Mouse (Mus musculus): ENCODE data around the gene Ccdc40.
A peak's percentile ranks its signal among the peaks of the same experiment; 100 is the strongest.
"Not testable (repeated sequence)": the region's sequence is repeated elsewhere in the genome, so short reads cannot be mapped to it uniquely, and the experiment has no call there.

Ccdc40 gene

DNA sequence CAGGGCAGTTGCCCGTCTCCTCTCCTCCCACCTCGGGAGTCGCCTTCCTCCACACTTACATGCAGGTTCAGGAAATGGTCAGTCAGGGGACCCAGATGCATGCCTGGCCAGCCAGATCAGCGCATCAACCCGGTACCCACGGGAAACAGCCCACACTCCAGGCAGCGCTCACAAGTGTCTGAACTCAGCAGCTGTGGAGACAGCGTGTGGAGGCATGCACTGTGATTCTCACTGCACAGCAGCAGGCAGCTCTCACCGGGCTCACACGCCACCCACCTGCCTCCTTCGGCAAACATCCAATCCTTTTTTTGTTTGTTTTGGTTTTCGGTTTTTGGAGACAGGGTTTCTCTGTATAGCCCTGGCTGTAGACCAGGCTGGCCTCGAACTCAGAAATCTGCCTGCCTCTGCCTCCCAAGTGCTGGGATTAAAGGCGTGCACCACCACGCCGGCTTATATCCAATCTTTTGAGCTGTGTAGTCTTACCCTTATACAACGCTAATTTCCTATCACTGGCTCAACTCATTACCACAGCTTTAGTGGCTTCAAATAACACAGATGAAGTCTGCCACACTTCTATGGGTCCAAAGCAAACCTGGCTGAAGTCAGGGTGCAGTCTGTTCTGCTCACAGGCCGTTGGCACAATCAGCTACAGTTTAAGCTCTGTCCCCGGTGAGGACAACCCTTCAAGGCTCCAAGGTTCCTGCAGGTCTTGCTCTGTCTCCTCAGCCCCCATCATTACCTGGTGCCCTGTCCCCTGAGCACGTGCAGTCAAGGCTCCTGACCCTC lies 59.0 kb downstream of the Ccdc40 start:
- peak; percentile 55 for DNase-seq

DNA sequence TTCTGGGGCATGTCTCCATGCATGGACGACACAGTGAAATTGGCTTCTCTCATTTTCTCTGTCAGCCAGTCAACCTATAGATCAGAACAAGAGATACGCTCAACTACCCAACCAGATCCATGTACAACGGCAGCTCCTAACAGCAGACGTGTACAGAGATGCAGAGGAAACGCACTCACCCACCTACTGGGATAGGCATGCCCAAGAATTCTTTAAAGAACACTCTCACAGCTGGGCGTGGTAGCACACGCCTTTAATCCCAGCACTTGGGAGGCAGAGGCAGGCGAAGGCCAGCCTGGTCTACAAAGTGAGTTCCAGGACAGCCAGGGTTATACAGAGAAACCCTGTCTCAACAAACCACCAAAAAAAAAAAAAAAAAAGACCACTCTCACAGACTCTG lies 64.5 kb downstream of the Ccdc40 start:
- not testable (repeated sequence) for DNase-seq

DNA sequence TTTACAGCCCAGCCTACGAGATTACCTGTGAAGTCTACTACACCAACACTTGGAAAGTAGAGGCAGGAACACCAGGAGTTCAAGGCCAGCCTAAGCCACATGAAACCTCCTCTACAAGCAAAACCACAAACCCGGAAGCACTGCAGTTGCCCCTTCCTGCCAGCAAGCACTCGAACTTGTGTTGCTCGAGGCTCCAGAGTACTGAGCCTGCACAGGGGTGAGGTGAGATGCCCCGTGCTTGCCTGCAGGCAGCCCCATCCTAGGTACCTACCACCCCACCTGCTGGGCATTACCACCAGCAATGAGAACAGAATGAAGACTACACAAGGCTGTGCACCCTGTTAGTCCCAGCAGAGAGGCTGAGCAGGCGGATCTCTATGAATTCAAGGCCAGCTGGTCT lies 69.6 kb downstream of the Ccdc40 start:
- DNase-seq, result peak; percentile 21

DNA sequence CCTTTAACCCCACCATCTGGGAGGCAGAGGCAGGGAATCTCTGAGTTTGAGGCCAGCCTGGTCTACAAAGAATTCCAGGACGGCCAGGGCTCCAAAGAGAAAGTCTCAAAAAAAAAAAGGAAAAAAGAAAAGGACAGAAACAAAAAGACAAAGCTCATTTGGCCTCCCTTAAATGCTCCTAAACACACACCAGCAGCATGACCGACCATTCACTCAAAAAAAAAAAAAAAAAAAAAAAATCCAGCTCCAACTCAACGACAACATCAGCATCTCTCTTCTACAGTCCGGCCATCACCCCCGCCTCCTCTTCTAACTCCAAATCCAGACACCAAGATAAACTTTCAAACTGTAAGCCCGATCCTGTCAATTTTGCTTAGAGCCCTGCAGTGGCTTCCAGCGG lies 70.5 kb downstream of the Ccdc40 start:
- no peak for DNase-seq

DNA sequence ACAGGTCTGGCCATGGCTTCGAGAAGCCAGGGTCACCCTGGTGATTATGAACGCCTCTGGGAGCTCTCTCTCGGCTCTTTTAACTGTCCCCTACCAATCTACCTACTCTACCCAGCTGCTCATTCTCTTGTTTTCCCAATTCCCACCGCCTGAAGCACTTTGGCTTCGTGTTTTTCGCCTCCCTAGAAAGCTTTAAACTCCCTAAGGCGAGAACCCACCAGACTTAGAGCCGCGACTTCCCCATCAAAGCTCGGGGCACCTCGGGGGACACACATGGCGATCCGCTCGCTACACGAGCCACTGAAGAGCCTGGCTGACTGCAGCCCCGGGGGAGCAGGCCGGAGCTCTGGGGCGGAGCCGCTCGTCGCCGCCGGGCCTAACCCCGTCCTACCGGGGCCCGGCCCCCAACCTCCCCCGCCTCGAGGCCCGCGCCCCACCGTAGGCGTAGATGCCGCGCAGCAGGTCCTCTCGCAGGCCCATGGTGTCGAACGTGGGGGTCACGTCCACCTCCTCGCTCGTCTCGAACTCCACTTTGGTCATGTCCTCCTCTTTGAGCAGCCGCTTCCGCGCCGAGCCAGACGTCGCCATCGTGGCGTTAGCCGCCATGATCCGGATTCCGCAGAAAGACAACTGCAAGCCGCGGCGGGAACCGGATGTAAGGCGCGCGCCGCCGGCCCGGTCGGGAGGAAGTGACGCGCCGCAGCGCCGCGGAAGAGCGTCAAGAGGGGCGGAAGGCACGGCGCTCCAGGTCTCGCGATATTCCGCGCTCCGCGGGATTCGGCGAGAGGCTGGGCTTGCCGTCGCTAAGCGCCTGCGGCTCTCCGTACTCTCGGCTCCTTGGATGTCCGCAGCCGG lies 71.2 kb downstream of the Ccdc40 start, which contains the start of gene Eif4a3:
Eif4a3 (minus strand) TSS at position 699 of the 855 bp plus-strand sequence.
- peak; percentile 90 for DNase-seq

DNA sequence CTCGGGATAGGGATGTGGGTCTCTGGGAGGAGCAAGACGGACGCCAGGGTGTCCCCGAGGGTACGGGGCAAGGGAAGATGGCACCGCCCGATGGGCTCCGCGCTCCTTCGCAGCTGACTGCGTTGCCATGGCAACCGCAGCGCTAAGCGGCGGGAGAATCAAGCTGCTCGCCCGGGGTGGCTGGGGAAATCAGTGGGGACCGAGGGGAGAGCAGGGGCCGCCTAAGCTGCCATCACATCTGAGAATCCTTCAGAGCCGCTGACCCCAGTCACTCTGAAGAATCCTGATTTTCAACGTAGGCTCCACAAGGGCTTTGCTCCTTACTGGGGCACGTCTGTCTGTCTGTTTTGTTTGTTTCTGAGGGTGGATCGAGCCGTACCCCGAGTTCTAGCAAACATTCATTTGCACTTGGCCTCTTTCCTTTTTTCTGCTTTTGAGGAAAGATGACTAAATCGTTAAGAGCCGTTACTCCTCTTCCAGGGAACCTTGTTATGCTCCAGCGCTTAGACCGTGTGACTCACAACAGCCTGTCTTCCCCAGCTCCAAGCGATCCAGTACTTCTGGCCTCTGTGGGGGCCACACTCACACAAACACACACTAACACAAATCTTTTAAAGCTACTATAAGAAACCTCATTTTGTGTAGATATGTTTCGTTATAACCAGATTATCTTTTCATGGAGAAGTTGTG lies 72.0 kb downstream of the Ccdc40 start:
- no peak for DNase-seq

DNA sequence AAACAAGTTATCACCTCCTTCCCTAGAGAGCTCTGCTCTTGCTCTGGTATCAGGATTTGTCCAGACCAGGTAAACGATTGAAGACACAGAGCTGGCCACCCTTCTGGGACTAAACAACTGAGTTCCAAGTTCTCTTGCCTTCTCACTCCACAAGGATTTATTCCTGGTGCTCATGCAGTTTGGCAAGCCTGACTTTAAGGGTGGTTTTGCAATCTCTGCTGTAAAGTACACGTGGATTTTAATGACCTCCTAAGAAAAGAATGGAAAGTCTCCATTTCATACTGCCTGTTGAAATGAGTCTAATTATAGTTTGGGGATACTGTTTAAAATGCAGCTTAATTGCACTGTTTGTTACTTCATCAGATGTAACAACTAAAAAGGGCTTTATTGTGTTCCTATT lies 72.6 kb downstream of the Ccdc40 start:
- DNase-seq, result peak; percentile 15

DNA sequence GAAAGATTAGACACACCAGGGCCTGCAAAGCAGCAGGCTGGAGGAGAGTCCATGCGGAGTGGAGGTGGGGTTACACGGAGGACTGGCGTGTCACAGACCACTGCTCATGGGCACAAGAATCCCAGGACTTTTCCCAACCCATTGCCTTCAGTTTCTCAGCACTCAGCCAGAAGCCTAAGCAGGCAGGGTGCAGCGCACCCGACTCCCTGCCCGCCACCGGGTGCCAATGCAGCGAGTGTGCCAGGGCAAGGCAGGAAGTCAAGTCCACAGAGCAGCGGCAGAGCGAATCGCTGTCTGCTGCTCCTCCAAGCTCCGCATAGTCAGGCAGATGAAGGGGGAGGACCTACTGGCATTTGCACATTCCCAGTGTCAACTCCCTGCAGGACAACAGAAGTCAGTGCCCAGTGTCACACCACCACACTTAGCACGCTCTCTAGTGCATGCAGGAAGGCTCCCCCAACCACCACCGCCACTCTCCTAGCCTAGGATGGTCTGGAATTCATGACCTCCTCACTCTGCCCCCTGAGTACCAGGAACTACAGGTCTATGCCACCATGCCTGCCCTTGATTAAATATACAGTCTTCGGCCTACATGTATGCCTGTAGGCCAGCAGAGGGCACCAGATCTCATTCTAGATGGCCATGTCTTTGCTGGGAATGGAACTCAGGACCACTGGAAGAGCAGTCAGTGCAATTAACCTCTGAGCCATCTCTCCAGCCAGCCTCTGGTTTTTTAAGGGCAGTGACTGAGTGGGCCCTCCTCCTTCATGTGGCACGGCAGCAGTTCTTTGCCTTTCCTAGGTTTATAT lies 76.7 kb downstream of the Ccdc40 start:
- DNase-seq, result peak; percentile 47

DNA sequence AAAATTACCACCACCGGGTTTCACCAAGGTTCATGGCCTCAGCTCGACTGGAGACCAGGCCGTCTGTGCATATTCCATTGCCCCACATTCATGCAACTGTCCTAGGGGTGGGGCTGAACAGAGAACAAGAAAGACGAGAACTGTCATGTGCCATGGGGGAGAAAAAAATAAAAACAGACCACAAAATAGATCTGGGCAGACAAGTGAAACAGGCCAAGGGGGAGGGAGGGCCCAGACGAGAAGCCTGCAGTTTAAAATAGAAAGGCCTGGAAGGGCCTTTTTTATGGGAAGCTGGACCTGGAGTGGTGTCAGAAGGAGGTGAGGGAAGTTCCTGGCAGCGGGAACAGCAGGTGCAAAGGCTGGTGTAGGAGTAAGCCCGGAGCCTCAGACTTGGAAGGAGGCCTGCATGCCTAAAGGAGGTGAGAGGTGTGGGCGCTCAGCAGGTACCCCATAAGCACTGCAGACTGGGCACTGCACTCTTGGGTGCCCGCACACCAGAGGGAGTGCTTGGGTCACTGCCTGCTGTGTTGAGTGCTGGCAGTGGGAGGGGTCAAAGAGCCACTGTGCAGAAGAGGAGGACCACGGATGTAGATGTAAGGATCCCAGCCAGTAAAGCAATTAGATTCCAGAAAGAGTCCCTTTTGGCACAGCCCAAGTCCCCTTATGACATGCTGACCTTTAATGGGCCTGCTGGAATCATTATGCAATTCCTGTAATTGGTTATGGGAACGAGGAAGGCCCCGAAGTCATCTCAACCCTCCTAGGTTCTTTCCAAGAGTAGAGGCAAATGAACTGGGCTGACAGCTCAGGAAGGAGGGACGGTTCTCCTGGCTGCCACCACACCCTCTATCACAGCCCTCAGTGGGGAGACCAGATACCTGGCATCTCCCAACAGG lies 78.6 kb downstream of the Ccdc40 start:
- DNase-seq, result no peak

DNA sequence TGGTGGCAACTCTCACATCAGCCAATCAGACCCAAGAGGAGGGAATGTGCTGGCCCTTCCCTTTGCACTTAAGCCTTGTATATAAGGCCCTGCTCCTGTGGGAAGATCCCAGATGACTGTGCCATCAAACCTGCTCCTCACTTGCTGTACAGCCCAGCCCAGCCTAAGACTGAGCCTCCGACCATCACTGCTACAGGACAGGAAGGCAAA lies 79.2 kb downstream of the Ccdc40 start, which contains the start of gene Card14:
Card14 (plus strand) TSS at position 111 of the 210 bp plus-strand sequence.
- DNase-seq, result no peak

DNA sequence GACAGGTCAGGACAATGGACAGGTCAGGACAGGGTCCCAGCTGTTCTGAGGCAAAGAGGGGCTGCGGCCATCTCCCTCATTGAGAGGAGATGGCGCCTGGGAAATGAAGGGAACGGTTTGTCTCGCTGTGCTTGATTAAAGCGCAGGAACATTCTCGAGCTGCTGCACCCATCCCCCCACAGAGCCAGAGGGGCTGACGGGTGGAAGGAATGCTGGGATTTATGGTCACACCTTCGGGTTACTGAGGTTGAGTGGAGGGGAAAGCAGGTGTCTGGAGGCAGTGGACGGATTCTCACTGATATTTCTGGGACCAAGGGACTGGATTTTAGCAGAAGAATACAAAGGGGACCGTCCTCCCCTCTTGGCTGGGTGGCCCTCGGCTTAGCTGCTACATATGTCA lies 79.5 kb downstream of the Ccdc40 start:
- DNase-seq, result no peak

DNA sequence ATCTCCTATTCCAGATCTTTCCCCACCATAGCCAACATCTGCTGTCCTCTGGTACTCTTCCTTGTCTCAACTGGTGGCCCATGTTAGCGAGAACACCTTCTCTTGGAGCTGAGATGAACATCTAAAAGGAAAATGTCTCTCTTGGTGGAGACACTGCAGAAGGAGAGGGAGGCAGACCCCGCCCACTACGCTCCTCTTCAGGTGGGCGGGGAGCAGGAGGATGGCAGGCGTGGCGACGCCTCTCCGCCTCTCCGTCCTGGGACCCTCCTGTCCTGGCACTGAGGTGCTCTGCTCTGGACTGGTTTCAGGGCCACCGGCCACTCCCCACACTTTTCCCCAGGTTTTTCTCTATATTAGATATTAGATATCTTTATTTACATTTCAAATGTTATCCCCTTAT lies 82.2 kb downstream of the Ccdc40 start:
- DNase-seq, result no peak

DNA sequence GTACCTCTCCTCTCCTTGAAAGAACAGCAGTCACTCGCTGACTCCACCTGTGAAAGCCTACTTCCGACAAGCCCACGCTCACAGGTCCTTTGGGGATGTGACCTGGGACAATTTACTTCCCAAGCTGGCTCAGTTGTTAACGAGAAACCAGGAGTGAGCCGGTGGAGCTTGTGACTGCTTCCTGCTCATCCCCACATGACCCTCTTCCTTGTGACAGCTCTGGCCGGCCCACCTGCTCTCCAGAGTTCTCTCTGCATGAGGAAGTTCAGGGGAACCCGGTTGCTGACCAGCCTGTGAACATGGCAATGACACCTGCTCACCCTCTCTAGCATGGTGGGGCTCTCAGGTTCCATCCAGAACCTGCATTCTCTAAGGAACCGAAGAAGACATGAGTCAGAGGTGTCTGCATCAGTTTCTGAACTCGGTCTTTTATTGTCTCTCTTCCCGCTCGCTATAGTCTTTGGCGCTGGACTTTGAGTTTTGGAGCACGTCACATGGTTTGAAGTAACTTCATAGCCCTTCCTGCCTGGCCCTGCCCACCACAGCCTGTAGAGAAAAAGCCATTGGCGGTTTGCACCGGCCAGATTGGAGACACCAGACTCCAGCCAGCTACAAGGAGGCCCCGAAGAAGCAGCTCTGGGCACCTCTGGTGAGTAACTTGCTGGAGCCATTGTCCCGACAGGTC lies 86.0 kb downstream of the Ccdc40 start:
- no peak for DNase-seq
